Mouse (Mus musculus) inflammation-experienced regulatory T-cells, adult 6 months (primary cell): Measurements from ENCODE around the gene Clec2l. TPM values are rescaled to one million over a fixed set of nuclear protein-coding genes. Genes with fewer than 3 reads are reported as not detected.
"Not testable (repeated sequence)": the region's sequence is repeated elsewhere in the genome, so short reads cannot be mapped to it uniquely, and the experiment has no call there.

Experiments used
- ATAC-seq: one replicate; pipeline ENCODE4 v1.8.0; 2017
- polyA plus RNA-seq, 3 experiments: library from polyadenylated mRNA; unstranded; fragments of 100-300 nt; shearing (Covaris generic); gene quantifications; one replicate each; pipeline ENCODE4 v1.2.1; 2017

Clec2l gene
- polyA plus RNA-seq, result under 1 TPM in 1 of 3 experiments, not detected in 2; 0.25 TPM

- no peak for ATAC-seq
These were observed at the start of gene Clec2l for GRCm38 (mm10) chr6:38662714-38663615. Gene Clec2l, plus strand, starts transcription at chr6:38663069.

- no peak for ATAC-seq
These were observed 40.5 kb upstream of the Clec2l start for GRCm38 (mm10) chr6:38622406-38622805.

GRCm38 (mm10) chr6:38623457-38623856 is 39.4 kb upstream of the Clec2l start:
- no peak for ATAC-seq

GRCm38 (mm10) chr6:38624439-38624838 is 38.4 kb upstream of the Clec2l start:
- no peak for ATAC-seq

GRCm38 (mm10) chr6:38626086-38626485 is 36.8 kb upstream of the Clec2l start:
- ATAC-seq, result no peak

GRCm38 (mm10) chr6:38627081-38627480 is 35.8 kb upstream of the Clec2l start:
- no peak for ATAC-seq

- ATAC-seq, result no peak
These were observed 35.4 kb upstream of the Clec2l start for GRCm38 (mm10) chr6:38627486-38627885.

DNA sequence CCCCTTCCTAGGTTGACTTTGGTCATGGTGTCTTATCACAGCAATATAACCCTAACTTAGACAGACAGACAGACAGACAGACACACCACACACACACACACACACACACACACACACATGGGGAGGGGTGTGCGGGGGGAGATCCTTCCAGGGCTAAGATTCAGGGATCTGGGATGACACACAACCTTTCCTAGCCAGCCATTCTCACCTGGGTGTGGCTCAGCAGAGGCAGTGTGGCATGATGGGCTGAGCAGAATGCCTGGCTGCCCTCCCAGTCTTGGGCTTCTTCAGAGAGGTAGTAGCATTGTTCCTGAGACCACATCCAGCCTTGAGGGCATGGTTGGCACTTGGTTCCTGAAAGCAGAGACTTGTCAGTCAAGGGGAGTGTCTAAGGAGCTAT is 33.3 kb upstream of the Clec2l start:
- no peak for ATAC-seq

DNA sequence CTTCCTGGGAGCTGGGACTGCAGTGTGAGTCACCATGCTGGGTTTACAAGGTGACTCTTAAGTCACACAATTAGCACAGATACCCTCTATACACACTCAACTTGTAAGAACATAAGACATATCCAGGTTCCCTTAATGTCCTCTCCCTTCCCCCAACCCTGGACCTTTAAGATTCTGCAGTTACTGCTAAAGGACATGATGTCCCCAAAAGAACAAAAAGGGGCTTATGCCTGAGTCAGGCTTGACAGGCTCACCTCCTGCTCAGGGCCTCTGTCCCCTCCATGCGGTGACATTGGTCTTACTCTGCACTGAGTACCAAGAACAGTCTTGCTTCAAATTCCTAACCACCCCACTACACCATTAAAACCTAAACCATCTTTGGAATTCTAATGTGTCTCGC is 30.0 kb upstream of the Clec2l start:
- ATAC-seq, result no peak

- ATAC-seq, result no peak
These were observed 28.4 kb upstream of the Clec2l start for GRCm38 (mm10) chr6:38634461-38634860.

GRCm38 (mm10) chr6:38635941-38636851 is 26.7 kb upstream of the Clec2l start:
- ATAC-seq, result no peak

GRCm38 (mm10) chr6:38636852-38637618 is 25.8 kb upstream of the Clec2l start, which contains the start of gene Klrg2:
Gene Klrg2, minus strand, starts transcription at chr6:38637242.
- no peak for ATAC-seq

DNA sequence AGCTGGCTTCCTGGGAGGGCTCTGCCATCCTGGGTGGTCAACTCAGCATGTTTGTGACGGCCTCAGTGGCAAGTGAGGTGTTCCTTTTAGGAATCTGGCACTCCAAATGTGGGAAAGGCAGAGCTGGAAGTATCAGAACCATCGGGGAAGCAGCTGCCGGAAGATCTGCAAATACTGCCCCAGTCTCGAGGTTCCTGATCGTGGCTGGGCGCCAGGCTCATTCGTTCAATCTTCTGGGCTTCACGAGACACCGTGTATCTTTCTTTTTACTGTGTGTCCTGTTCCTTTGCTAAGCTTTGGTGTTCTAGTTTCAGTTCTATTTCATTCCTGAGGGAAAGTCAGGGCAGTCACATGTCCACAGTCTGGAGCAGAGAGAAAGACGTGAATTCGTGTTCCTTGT is 22.5 kb upstream of the Clec2l start:
- ATAC-seq, result no peak

DNA sequence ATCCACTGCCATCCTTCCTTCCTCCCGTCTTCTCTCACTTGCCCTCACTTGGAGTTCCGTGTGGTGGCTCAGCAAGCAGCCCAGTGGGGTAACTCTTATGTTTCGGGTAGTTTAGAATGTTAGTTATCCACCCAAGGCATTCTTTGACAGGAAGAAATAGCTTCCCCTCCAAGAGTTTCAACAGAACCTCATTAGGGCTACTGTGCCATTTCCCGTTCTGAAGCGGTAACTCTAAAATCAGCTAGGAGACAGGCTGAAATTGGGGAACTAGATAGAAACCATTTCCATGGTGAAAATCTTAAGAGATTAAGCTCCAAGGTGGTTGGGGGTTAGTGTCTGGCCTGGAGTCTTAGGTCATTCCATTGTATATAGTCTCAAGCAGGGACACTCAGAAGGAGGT is 21.6 kb upstream of the Clec2l start:
- no peak for ATAC-seq

DNA sequence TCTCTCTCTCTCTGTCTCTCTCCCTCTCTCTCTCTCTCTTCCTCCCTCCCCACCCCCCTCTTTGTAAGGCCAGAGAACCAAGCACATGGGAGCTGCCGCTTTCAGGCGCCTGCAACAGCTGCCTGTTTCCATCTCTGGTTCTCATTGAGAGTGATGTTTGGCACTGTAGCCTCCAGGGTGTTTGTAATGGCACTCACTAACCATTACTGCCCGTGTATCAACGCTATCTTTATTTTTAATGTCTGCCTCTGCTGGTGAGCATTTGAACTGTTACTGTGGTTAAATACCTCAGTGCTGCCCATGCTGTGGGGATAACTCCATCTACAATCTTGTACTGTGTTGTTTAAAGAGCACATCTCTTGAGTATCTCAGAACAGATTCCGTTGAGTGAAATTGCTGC is 21.2 kb upstream of the Clec2l start:
- ATAC-seq, result no peak

GRCm38 (mm10) chr6:38642593-38642992 is 20.3 kb upstream of the Clec2l start:
- no peak for ATAC-seq

- no peak for ATAC-seq
These were observed 19.8 kb upstream of the Clec2l start for GRCm38 (mm10) chr6:38643039-38643438.

DNA sequence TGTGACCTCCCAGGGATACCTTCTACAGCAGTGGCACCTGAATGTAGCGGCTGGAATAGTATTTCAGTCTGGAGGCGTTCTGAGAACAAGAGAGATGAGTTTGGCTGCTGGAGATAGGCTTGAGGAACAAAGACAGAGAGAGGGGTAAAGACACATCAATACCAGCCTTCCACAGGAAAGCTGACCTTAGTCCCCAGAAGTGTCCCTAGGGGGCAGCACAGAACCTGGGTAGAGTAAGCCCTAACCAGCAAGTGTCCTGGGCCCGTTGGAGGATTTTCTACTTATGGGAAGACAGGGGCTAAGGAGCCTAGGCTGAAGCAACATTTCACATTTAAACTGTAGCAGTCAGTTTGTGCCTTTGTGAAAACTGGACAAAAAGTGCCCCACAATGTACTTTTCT is 13.3 kb upstream of the Clec2l start:
- ATAC-seq, result no peak

DNA sequence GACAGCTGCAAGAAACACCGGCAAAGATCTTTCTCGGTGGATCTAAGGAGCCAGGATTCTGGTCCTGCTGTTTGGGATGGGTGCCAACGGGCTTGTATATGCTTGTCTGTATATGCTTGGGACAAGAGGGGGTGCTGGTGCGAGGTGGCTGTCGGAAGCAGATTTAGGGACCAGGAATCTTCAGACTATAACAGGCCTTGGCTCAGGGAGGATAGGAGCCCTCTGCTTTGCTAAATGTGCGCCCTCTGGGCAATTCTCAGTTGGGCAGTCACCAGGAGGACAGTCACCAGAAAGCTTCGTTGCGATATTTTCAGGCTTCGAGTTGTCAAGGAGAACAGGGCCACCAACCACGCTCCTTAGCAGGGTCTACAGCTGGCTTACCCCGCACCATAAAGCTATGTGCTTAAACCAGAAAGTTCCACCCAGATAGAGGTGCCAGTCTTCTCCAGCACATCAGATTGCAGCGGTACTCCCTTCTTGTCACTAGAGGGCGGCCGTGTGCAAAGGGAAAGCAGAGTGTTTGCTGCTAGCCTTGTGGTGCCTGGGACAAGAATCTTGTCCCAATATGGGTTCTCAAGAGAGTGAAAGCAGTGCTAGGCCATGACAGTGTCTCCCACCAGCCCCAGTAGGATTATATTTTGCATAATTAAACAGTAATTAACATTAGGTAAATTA is 12.5 kb upstream of the Clec2l start:
- ATAC-seq, result peak; percentile 82

DNA sequence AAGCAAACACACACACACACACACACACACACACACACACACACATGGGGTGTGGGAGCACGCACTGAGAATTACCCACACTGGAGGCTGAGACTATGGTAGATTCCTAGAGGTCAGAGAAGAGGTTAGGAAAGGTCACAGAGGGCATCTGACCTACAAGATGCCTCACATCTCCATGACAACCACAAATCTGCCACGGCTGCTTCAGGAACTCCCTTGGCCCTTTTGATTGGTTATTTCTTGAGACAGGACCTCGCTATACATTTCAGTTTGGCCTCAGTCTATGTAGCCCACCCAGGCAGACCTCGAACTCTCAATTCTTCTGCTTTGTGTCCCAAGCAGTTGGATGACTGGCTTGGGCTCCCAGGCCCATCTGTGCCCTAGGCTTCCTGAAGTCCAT is 1.2 kb upstream of the Clec2l start:
- no peak for ATAC-seq

DNA sequence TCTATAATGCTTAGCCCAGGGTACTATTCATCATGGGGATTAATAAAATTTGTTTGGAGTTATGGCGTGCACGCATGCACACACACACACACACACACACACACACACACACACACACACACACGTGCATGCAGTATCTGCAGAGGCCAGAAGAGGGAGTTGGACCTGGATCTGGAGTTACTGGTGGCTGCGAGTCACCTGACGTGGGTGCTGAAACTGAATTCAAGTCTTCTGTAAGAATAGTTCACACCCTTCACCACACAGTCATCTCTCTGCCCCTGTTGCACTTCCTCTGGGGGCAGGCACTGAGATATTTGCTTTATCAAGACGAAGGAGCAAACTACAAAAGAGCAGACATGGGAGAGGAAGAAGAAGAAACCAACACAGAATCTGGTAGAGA is 6.7 kb downstream of the Clec2l start:
- peak; percentile 58 for ATAC-seq

- ATAC-seq, result not testable (repeated sequence)
These were observed 7.6 kb downstream of the Clec2l start for GRCm38 (mm10) chr6:38670488-38670887.
